Mouse (Mus musculus) E14TG2a.4 (cell line): ENCODE measurements around the gene Ndufs7.

Experiments
- CTCF ChIP-seq: conservative IDR thresholded peaks from 2 replicates; pipeline ENCODE4 v1.5.1; 2014; ENCODE audit warnings: low read length
- NANOG ChIP-seq: IDR thresholded peaks from 2 replicates; pipeline ENCODE4 v1.6.1; 2014; ENCODE audit warnings: borderline replicate concordance, low read length, mixed read lengths
- POU5F1 ChIP-seq: IDR thresholded peaks from 2 replicates; pipeline ENCODE4 v1.6.1; 2014; ENCODE audit warnings: low read length, borderline replicate concordance

DNA sequence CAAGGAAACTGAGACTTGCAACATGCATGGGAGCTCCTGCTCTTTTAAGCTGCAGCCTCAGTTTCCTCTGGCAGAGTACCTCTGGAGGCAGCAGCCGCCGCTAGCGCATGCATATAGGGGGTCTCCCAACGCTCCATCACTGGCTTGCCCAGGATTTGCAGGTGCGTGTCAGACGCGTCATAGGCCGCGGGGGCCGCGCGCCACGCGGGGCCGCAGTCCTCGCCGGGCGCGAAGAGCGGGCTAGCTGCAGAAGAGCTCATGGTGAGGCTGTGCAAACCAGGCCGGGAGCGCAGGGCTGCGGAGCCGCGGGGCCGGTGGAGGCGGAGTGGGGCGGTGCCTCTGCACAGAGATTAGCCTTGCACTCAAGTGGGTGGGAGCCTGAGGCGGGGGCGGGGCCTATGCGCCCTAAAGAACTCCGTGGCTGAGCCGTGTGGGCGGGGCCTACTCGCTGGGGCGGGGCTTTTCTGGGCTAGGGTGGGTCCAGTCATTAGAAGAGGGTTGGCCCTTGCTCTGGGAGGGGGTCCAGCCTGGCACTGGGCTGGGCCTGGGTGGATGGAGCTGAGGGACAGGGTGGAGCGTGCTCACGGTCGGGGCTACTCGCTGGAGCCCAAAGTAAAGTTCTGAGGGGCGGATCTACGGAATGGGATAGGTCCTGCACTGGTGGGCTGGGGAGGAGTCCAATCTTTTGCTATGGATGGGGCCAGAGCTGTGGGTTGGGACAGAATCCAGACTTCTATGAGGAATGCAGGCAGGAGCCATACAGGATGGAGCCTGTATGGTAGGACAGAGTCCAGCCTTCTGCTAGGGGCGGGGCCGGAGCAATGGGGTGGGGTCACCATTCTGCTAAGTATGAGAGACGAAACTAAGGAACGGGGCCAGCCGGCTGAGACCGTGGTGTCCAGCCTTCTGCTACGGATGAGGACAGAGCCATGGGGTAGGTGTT lies 12.0 kb downstream of the Ndufs7 start, which contains the start of the genes Gamt and Dazap1:
- no peak for TF ChIP-seq CTCF
- no peak for TF ChIP-seq POU5F1
- TF ChIP-seq NANOG: no peak
